Mouse (Mus musculus) thymus, postnatal 25 days (tissue): Measurements from ENCODE around the gene Dll4.

Experiments
- DNase-seq: peaks from one replicate; pipeline ENCODE4 v3.0.0; 2022

Gene Dll4

GRCm38 (mm10) chr2:119325568-119326143 is at the start of gene Dll4:
Dll4 (plus strand) TSS chr2:119325784.
- no peak for DNase-seq

- DNase-seq, result no peak
These were observed 48.7 kb upstream of the Dll4 start for GRCm38 (mm10) chr2:119276926-119277325.

GRCm38 (mm10) chr2:119277810-119278209 is 47.8 kb upstream of the Dll4 start:
- no peak for DNase-seq

- no peak for DNase-seq
These were observed 43.6 kb upstream of the Dll4 start for GRCm38 (mm10) chr2:119281899-119282565.

GRCm38 (mm10) chr2:119287372-119287771 is 38.2 kb upstream of the Dll4 start:
- DNase-seq, result no peak

- DNase-seq, result peak; percentile 98
These were observed 37.2 kb upstream of the Dll4 start, which contains the start of gene Vps18 for GRCm38 (mm10) chr2:119288270-119288882. Vps18 (plus strand) TSS chr2:119288740.

GRCm38 (mm10) chr2:119289014-119289416 is 36.6 kb upstream of the Dll4 start:
- peak; percentile 21 for DNase-seq

- no peak for DNase-seq
These were observed 33.3 kb upstream of the Dll4 start for GRCm38 (mm10) chr2:119292281-119292680.

GRCm38 (mm10) chr2:119292852-119293251 is 32.7 kb upstream of the Dll4 start:
- no peak for DNase-seq

- no peak for DNase-seq
These were observed 32.3 kb upstream of the Dll4 start for GRCm38 (mm10) chr2:119293311-119293710.

GRCm38 (mm10) chr2:119293776-119294390 is 31.7 kb upstream of the Dll4 start:
- no peak for DNase-seq

- DNase-seq, result no peak
These were observed 31.2 kb upstream of the Dll4 start for GRCm38 (mm10) chr2:119294411-119294810.

- no peak for DNase-seq
These were observed 28.8 kb upstream of the Dll4 start for GRCm38 (mm10) chr2:119296756-119297155.

GRCm38 (mm10) chr2:119297506-119297905 is 28.1 kb upstream of the Dll4 start:
- DNase-seq, result no peak

GRCm38 (mm10) chr2:119298330-119298729 is 27.3 kb upstream of the Dll4 start:
- DNase-seq, result peak; percentile 71

- no peak for DNase-seq
These were observed 26.7 kb upstream of the Dll4 start for GRCm38 (mm10) chr2:119298839-119299238.

- peak; percentile 88 for DNase-seq
These were observed 25.4 kb upstream of the Dll4 start for GRCm38 (mm10) chr2:119299981-119300818.

GRCm38 (mm10) chr2:119300819-119301493 is 24.6 kb upstream of the Dll4 start:
- peak; percentile 70 for DNase-seq

- no peak for DNase-seq
These were observed 22.7 kb upstream of the Dll4 start for GRCm38 (mm10) chr2:119302876-119303275.

- no peak for DNase-seq
These were observed 21.2 kb upstream of the Dll4 start for GRCm38 (mm10) chr2:119304391-119304790.

GRCm38 (mm10) chr2:119304798-119305208 is 20.8 kb upstream of the Dll4 start:
- no peak for DNase-seq

GRCm38 (mm10) chr2:119311544-119311943 is 14.0 kb upstream of the Dll4 start:
- no peak for DNase-seq
